Mouse (Mus musculus) embryonic fibroblast, embryonic 13.5 days (primary cell): ENCODE data around the gene Mettl7a3.

ENCODE experiments used
- CTCF ChIP-seq: IDR thresholded peaks from 2 replicates; pipeline ENCODE4 v1.5.1; 2011; ENCODE audit warnings: mild to moderate bottlenecking, control low read depth, low read length, moderate library complexity, borderline replicate concordance; ENCODE audit not compliant: insufficient read depth
- POLR2A ChIP-seq: IDR thresholded peaks from 2 replicates; pipeline ENCODE4 v1.6.1; 2011; ENCODE audit warnings: low read depth, mild to moderate bottlenecking, control low read depth, low read length, moderate library complexity

DNA sequence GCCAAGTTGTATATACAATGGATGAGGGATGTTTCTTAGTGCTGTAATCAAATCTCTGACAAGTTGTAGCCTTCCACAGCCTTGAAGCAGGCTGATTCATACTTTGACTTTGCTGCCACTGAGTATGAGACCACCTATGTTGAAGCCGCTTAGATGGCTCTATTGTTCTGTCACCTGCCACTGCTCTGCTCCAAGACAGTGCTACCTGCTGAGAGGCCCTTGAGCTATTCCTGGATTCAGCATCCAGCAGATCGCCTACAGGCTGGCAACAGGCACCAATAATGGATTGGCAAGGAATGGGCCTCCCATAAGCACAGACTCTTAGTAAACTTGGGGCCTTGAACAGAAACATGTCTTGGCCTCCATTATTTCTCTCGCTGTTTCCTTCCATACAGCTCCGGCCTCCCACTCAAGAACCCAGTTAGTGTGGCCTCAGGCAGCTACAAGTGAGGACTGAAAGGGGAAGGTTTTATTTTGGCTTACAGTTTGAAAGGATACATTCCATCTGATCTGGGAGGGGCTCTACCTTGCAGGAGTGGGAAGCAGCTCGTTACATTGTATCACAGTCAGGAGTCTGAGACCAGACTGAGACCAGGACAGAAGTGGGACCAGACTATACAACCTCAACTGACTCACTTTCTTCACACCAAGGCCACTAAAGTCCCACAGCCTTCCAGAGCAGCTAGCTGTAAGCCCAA is 20.1 kb upstream of the Mettl7a3 start:
- no peak for TF ChIP-seq POLR2A
- no peak for TF ChIP-seq CTCF
